ENCODE assay signal across 19 mouse cellular contexts in the genomic region with DNA sequence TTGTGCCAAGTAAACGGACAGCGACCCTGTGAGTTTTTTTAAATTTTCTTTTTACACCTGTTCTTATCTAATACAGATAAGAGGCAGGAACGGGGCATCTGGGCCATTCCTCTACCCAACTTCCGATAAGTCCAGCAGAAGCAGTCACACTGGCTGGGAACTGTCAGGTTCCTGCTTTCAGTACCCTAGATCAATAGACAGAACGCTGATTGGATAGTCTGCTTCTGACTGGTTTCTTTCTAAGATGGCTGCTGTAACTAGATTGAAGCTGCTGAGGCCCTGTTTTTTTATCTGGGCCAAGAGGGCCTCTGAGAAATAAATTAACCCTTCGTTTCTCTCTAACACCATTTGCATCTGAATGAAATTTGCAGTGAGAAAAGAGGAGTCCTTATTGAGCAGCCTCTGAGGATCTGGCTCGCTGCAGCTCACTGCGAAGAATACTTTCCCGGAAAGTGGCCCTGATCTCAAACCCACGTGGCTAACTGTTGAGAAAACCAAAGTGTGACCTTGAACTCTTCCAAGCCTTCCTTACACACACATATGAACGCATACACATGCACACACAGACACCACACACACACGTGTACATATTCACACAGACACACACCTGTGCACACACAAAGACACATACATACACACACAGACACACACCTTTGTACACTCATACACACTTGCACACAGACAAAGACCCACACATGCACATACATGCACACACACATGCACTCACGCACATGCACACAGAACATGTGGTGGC.
DNase-seq lines count a peak whose midpoint lies in the region; ATAC-seq and TF ChIP-seq lines count a peak whose summit lies in the region.
"Had no signal": no experiment of that assay in that cellular context is flagged by ENCODE, and none has a peak within 500 bp of the region (broad histone marks: within the 10 kb centered on the region; RNA-seq: fewer than 3 reads in every experiment).

No protein-coding gene starts in this region.

- no peak overlapping the region for H3K4me3 ChIP-seq in heart, embryonic 10.5 days
- H3K4me3 ChIP-seq in stomach, embryonic 14.5 days (ENCODE audit: low read depth, low read length), result no peak overlapping the region
- no peak overlapping the region for H3K4me3 ChIP-seq in stomach, postnatal 0 days (ENCODE audit: low read depth, low read length)
- H3K4me3 ChIP-seq in hindbrain, postnatal 0 days (ENCODE audit: low read length), result no peak overlapping the region
- H3K4me3 ChIP-seq: embryonic facial prominence, embryonic 13.5 days; limb, embryonic 15.5 days; lung, embryonic 15.5 days; myocyte had no signal

- no peak overlapping the region for H3K4me2 ChIP-seq in stomach, embryonic 14.5 days (replicated peaks; ENCODE audit: low read depth, low read length)
- H3K4me2 ChIP-seq in stomach, postnatal 0 days (replicated peaks; ENCODE audit: low read depth), result no peak overlapping the region
- H3K4me2 ChIP-seq in hindbrain, postnatal 0 days (ENCODE audit: low read depth, low read length), result no peak overlapping the region
- H3K4me2 ChIP-seq: embryonic facial prominence, embryonic 13.5 days; limb, embryonic 15.5 days; lung, embryonic 15.5 days had no signal

- no peaks in the 10 kb centered on the region for H3K9me3 ChIP-seq in heart, embryonic 10.5 days
- no peaks in the 10 kb centered on the region for H3K9me3 ChIP-seq in stomach, embryonic 14.5 days (ENCODE audit: control insufficient read depth, low read depth, low read length)
- H3K9me3 ChIP-seq in stomach, postnatal 0 days (ENCODE audit: control insufficient read depth, low read length), result no peaks in the 10 kb centered on the region
- no peaks in the 10 kb centered on the region for H3K9me3 ChIP-seq in hindbrain, postnatal 0 days (ENCODE audit: low read length)
- H3K9me3 ChIP-seq: embryonic facial prominence, embryonic 13.5 days; limb, embryonic 15.5 days; lung, embryonic 15.5 days had no signal

- 0 out of 2 replicates have a peak, but pooled peaks cover 4% of the 10 kb centered on the region for H3K4me1 ChIP-seq in heart, embryonic 10.5 days
- H3K4me1 ChIP-seq in stomach, embryonic 14.5 days (ENCODE audit: control insufficient read depth, insufficient read depth, low read length), result no peaks in the 10 kb centered on the region; the same call in 1 of the 2 replicates
- no peaks in the 10 kb centered on the region for H3K4me1 ChIP-seq in stomach, postnatal 0 days (replicated peaks; ENCODE audit: control insufficient read depth, insufficient read depth)
- H3K4me1 ChIP-seq in hindbrain, postnatal 0 days (ENCODE audit: insufficient read depth, low read length), result no peaks in the 10 kb centered on the region
- H3K4me1 ChIP-seq: embryonic facial prominence, embryonic 13.5 days; lung, embryonic 15.5 days had no signal

- no peaks in the 10 kb centered on the region for H3K36me3 ChIP-seq in heart, embryonic 10.5 days
- no peaks in the 10 kb centered on the region for H3K36me3 ChIP-seq in stomach, embryonic 14.5 days (ENCODE audit: control insufficient read depth, insufficient read depth, low read length)
- no peaks in the 10 kb centered on the region for H3K36me3 ChIP-seq in stomach, postnatal 0 days (ENCODE audit: control insufficient read depth, insufficient read depth, low read length)
- H3K36me3 ChIP-seq in hindbrain, postnatal 0 days (ENCODE audit: insufficient read depth, low read length), result no peaks in the 10 kb centered on the region
- H3K36me3 ChIP-seq: embryonic facial prominence, embryonic 13.5 days; limb, embryonic 15.5 days; lung, embryonic 15.5 days had no signal

- TF ChIP-seq CTCF in stomach, postnatal 0 days (IDR thresholded peaks at IDR 0.05; ENCODE audit: low read depth), result no peak
- TF ChIP-seq CTCF in hindbrain, postnatal 0 days (IDR thresholded peaks at IDR 0.05; ENCODE audit: low read depth), result no peak

- no peak overlapping the region for H3K27ac ChIP-seq in heart, embryonic 10.5 days
- H3K27ac ChIP-seq in stomach, embryonic 14.5 days (ENCODE audit: low read length), result no peak overlapping the region
- H3K27ac ChIP-seq in stomach, postnatal 0 days (replicated peaks), result no peak overlapping the region
- no peak overlapping the region for H3K27ac ChIP-seq in hindbrain, postnatal 0 days
- H3K27ac ChIP-seq: embryonic facial prominence, embryonic 13.5 days; limb, embryonic 15.5 days; lung, embryonic 15.5 days had no signal

- no peaks in the 10 kb centered on the region for H3K27me3 ChIP-seq in heart, embryonic 10.5 days (ENCODE audit: insufficient read depth, poor library complexity, severe bottlenecking)
- no peaks in the 10 kb centered on the region for H3K27me3 ChIP-seq in stomach, embryonic 14.5 days (ENCODE audit: control insufficient read depth, insufficient read depth, low read length)
- H3K27me3 ChIP-seq in stomach, postnatal 0 days (ENCODE audit: control insufficient read depth, insufficient read depth, low read length), result no peaks in the 10 kb centered on the region
- no peaks in the 10 kb centered on the region for H3K27me3 ChIP-seq in hindbrain, postnatal 0 days (ENCODE audit: insufficient read depth, low read length)
- H3K27me3 ChIP-seq: embryonic facial prominence, embryonic 13.5 days; limb, embryonic 15.5 days; lung, embryonic 15.5 days; Patski had no signal

- 61% methylated on average over 13 of the region's 13 CpGs for WGBS in heart, embryonic 10.5 days
- WGBS in stomach, embryonic 14.5 days, result 71% methylated on average over 13 of the region's 13 CpGs
- 67% methylated on average over 13 of the region's 13 CpGs for WGBS in stomach, postnatal 0 days
- 53% methylated on average over 13 of the region's 13 CpGs for WGBS in hindbrain, postnatal 0 days

- H3K9ac ChIP-seq in stomach, embryonic 14.5 days (replicated peaks; ENCODE audit: low read depth, low read length), result no peak overlapping the region
- no peak overlapping the region for H3K9ac ChIP-seq in stomach, postnatal 0 days (ENCODE audit: low read length)
- no peak overlapping the region for H3K9ac ChIP-seq in hindbrain, postnatal 0 days (replicated peaks; ENCODE audit: low read length)
- H3K9ac ChIP-seq: embryonic facial prominence, embryonic 13.5 days; limb, embryonic 15.5 days; lung, embryonic 15.5 days had no signal

- TF ChIP-seq EP300 in stomach, postnatal 0 days (optimal IDR thresholded peaks at IDR 0.05), result no peak

- peak; percentile 49; the same call in 1 of the 2 replicates for ATAC-seq in stomach, embryonic 14.5 days (ENCODE audit: insufficient number of reproducible peaks, insufficient read depth, low FRiP score, low read depth)
- no peak for ATAC-seq in stomach, postnatal 0 days (ENCODE audit: low FRiP score, low TSS enrichment)
- peak; percentile 73 for ATAC-seq in hindbrain, postnatal 0 days
- ATAC-seq: Patski had no signal

- intact Hi-C loops in left cerebral cortex, postnatal 14 days (cut with DNase I), result no loop called here

- peak; percentile 43 for DNase-seq in heart, embryonic 10.5 days (ENCODE audit: low spot score)
- DNase-seq in heart, adult 8-10 months (ENCODE audit: low spot score), result no peak
- DNase-seq in stomach, postnatal 0 days (ENCODE audit: low spot score), result no peak
- no peak for DNase-seq in hindbrain, postnatal 0 days (ENCODE audit: low spot score)
- DNase-seq in lung, postnatal 36 days, result no peak
- no peak for DNase-seq in left cerebral cortex, postnatal 14 days (ENCODE audit: low spot score in 2 of 2)
- DNase-seq in gastrocnemius, adult 8-10 months (ENCODE audit: low spot score in 2 of 2), result no peak
- DNase-seq: adrenal gland, postnatal 36 days; B cell, adult 2 months; cerebellum, postnatal 10 days; gastrocnemius, postnatal 25 days; right cerebral cortex, postnatal 4 days; thymus, adult 18-20 months had no signal
